Mouse (Mus musculus): ENCODE results near the gene Pak1. TPM values are rescaled to one million over a fixed set of nuclear protein-coding genes. Genes with fewer than 3 reads are reported as not detected.

The Pak1 gene
- polyA plus RNA-seq, 1 experiment from 2014 or later: 12.4 TPM

- Histone ChIP-seq H3K36me3 (ENCODE audit: insufficient read depth, low read length) (no peaks in the 10 kb centered on the region), H3K9me3 (replicated peaks; ENCODE audit: low read length) (no peaks in the 10 kb centered on the region), H3K9ac (ENCODE audit: low read depth, low read length) (no peak overlapping the region), H3K4me2 (ENCODE audit: low read length) (no peak overlapping the region), H3K4me3 (replicated peaks; ENCODE audit: low read depth, low read length) (no peak overlapping the region), H3K27ac (no peak overlapping the region), H3K4me1 (replicated peaks; ENCODE audit: insufficient read depth, low read length) (no peaks in the 10 kb centered on the region), H3K27me3 (ENCODE audit: insufficient read depth, low read length) (no peaks in the 10 kb centered on the region)
- no peak for TF ChIP-seq CTCF (IDR thresholded peaks at IDR 0.05; ENCODE audit: low read depth)
- WGBS: 88% methylated on average over 3 of the region's 3 CpGs
- DNase-seq (ENCODE audit: low spot score) (no peak), ATAC-seq (replicated peaks; ENCODE audit: low FRiP score, low read depth) (no peak)
Measured at GRCm38 (mm10) chr7:97850331-97850730, 62.0 kb downstream of the Pak1 start.

GRCm38 (mm10) chr7:97863512-97863911 lies 75.2 kb downstream of the Pak1 start:
- DNase-seq (ENCODE audit: low spot score) (no peak), ATAC-seq (replicated peaks; ENCODE audit: low FRiP score, low read depth) (no peak)
- Histone ChIP-seq H3K27me3 (ENCODE audit: insufficient read depth, low read length) (no peaks in the 10 kb centered on the region), H3K4me2 (ENCODE audit: low read length) (no peak overlapping the region), H3K9ac (ENCODE audit: low read depth, low read length) (no peak overlapping the region), H3K9me3 (replicated peaks; ENCODE audit: low read length) (no peaks in the 10 kb centered on the region), H3K36me3 (ENCODE audit: insufficient read depth, low read length) (no peaks in the 10 kb centered on the region), H3K4me1 (replicated peaks; ENCODE audit: insufficient read depth, low read length) (no peaks in the 10 kb centered on the region), H3K4me3 (replicated peaks; ENCODE audit: low read depth, low read length) (no peak overlapping the region), H3K27ac (no peak overlapping the region)
- TF ChIP-seq CTCF (IDR thresholded peaks at IDR 0.05; ENCODE audit: low read depth): no peak
- WGBS: 82% methylated on average over 3 of the region's 3 CpGs

DNA sequence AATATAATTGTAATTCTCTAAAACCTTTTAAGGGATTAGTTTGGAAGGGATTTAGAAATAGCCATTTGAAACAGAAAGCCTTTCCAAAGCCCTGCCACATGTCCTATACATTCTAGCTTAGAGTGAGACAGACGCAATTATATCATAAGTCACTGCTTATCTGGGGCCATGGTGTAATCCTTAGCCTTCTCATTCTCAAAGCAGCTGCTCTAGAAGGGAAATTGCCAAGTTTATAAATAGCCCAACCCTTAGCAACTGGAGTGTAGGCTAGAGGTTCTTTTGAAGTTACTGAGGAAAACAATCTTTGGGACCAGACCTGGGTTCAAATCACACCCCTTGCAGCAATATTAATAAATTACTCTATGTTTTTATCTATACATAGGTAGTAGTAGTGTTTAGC lies 76.2 kb downstream of the Pak1 start:
- Histone ChIP-seq H3K9ac (ENCODE audit: low read depth, low read length) (no peak overlapping the region), H3K4me1 (replicated peaks; ENCODE audit: insufficient read depth, low read length) (no peaks in the 10 kb centered on the region), H3K27me3 (ENCODE audit: insufficient read depth, low read length) (no peaks in the 10 kb centered on the region), H3K4me3 (replicated peaks; ENCODE audit: low read depth, low read length) (no peak overlapping the region), H3K4me2 (ENCODE audit: low read length) (no peak overlapping the region), H3K27ac (no peak overlapping the region), H3K9me3 (replicated peaks; ENCODE audit: low read length) (no peaks in the 10 kb centered on the region), H3K36me3 (ENCODE audit: insufficient read depth, low read length) (no peaks in the 10 kb centered on the region)
- ATAC-seq (replicated peaks; ENCODE audit: low FRiP score, low read depth) (no peak), DNase-seq (ENCODE audit: low spot score) (no peak)
- no peak for TF ChIP-seq CTCF (IDR thresholded peaks at IDR 0.05; ENCODE audit: low read depth)
- WGBS: 71% methylated on average over 1 of the region's 1 CpGs

- Histone ChIP-seq H3K27ac (no peak overlapping the region), H3K4me2 (ENCODE audit: low read length) (no peak overlapping the region), H3K27me3 (ENCODE audit: insufficient read depth, low read length) (no peaks in the 10 kb centered on the region), H3K4me1 (replicated peaks; ENCODE audit: insufficient read depth, low read length) (no peaks in the 10 kb centered on the region), H3K9ac (ENCODE audit: low read depth, low read length) (no peak overlapping the region), H3K9me3 (replicated peaks; ENCODE audit: low read length) (no peaks in the 10 kb centered on the region), H3K4me3 (replicated peaks; ENCODE audit: low read depth, low read length) (no peak overlapping the region), H3K36me3 (ENCODE audit: insufficient read depth, low read length) (no peaks in the 10 kb centered on the region)
- no peak for TF ChIP-seq CTCF (IDR thresholded peaks at IDR 0.05; ENCODE audit: low read depth)
- ATAC-seq (replicated peaks; ENCODE audit: low FRiP score, low read depth): no peak
- DNase-seq (ENCODE audit: low spot score): no peak
- WGBS: 84% methylated on average over 5 of the region's 5 CpGs
Measured at GRCm38 (mm10) chr7:97867866-97868265, 79.5 kb downstream of the Pak1 start.

DNA sequence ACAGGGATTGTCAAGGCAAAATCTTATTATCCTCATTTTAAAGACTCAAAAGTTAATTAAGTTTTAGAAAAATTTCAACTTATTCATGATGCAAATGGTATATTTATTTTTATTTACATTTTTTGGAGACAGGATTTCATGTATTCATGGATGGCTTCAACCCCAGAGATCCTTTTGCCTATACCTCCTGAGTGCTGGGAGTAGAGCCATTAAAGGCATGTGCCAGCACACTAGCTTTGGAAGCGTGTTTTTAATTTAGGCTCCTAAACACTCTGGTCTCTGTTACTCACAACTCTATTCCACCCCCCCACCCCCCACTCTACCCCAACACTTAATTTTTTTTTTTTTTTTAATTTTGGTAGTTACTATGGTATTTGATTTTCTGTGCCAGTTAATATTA lies 80.4 kb downstream of the Pak1 start:
- Histone ChIP-seq H3K4me1 (replicated peaks; ENCODE audit: insufficient read depth, low read length) (no peaks in the 10 kb centered on the region), H3K36me3 (ENCODE audit: insufficient read depth, low read length) (no peaks in the 10 kb centered on the region), H3K27ac (no peak overlapping the region), H3K4me2 (ENCODE audit: low read length) (no peak overlapping the region), H3K27me3 (ENCODE audit: insufficient read depth, low read length) (no peaks in the 10 kb centered on the region), H3K9me3 (replicated peaks; ENCODE audit: low read length) (no peaks in the 10 kb centered on the region), H3K4me3 (replicated peaks; ENCODE audit: low read depth, low read length) (no peak overlapping the region), H3K9ac (ENCODE audit: low read depth, low read length) (no peak overlapping the region)
- 97% methylated on average over 1 of the region's 1 CpGs for WGBS
- DNase-seq (ENCODE audit: low spot score): no peak
- ATAC-seq (replicated peaks; ENCODE audit: low FRiP score, low read depth): no peak
- no peak for TF ChIP-seq CTCF (IDR thresholded peaks at IDR 0.05; ENCODE audit: low read depth)

DNA sequence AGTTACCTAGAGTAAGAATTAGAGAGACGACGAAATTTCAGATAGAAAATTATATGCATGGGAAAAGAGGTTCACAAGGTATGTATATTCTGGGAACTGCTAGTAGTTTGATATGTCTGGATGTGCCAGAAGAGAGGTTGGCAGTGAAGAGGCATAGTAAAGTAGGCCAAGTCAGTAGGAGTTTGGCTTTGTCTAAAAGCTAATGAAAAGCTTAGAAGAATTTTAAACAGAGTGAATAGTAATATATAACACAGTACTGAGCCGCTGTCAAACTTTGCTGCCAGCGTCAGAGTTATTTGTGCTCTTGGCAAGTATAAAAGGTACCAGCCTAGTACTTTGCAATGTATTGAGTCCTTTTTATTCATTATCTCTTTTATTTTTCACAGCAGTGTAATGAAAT lies 84.1 kb downstream of the Pak1 start:
- TF ChIP-seq CTCF (IDR thresholded peaks at IDR 0.05; ENCODE audit: low read depth): no peak
- H3K4me3 ChIP-seq (replicated peaks; ENCODE audit: low read depth, low read length): no peak overlapping the region
- no peak for ATAC-seq (replicated peaks; ENCODE audit: low FRiP score, low read depth)
- no peaks in the 10 kb centered on the region for H3K9me3 ChIP-seq (replicated peaks; ENCODE audit: low read length)
- no peak overlapping the region for H3K27ac ChIP-seq
- no peak for DNase-seq (ENCODE audit: low spot score)
- H3K27me3 ChIP-seq (ENCODE audit: insufficient read depth, low read length): no peaks in the 10 kb centered on the region
- H3K4me1 ChIP-seq (replicated peaks; ENCODE audit: insufficient read depth, low read length): no peaks in the 10 kb centered on the region
- 94% methylated on average over 4 of the region's 4 CpGs for WGBS
- H3K9ac ChIP-seq (ENCODE audit: low read depth, low read length): no peak overlapping the region
- H3K36me3 ChIP-seq (ENCODE audit: insufficient read depth, low read length): no peaks in the 10 kb centered on the region
- no peak overlapping the region for H3K4me2 ChIP-seq (ENCODE audit: low read length)

DNA sequence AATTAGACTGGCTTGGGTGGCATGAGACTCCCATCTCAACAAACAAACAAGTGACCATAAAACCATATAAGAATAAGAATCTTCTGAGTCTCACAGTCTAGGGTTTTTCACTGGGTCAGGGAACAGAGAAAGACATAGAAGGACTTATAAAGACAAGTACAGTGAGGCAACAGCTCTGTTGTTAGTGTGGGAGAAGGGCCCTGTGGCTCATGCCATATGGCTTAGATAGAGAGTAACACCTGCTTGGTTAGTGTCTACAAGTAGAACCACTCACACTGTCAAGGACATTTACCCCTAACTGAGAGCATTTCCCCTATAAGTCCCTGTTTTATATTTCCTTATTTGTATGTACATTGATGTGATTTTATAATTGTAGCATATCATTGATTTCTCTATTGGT lies 85.0 kb downstream of the Pak1 start:
- no peaks in the 10 kb centered on the region for H3K4me1 ChIP-seq (replicated peaks; ENCODE audit: insufficient read depth, low read length)
- no peaks in the 10 kb centered on the region for H3K27me3 ChIP-seq (ENCODE audit: insufficient read depth, low read length)
- no peaks in the 10 kb centered on the region for H3K36me3 ChIP-seq (ENCODE audit: insufficient read depth, low read length)
- TF ChIP-seq CTCF (IDR thresholded peaks at IDR 0.05; ENCODE audit: low read depth): no peak
- H3K4me2 ChIP-seq (ENCODE audit: low read length): no peak overlapping the region
- H3K9ac ChIP-seq (ENCODE audit: low read depth, low read length): no peak overlapping the region
- no peaks in the 10 kb centered on the region for H3K9me3 ChIP-seq (replicated peaks; ENCODE audit: low read length)
- DNase-seq (ENCODE audit: low spot score) (no peak), ATAC-seq (replicated peaks; ENCODE audit: low FRiP score, low read depth) (no peak)
- H3K4me3 ChIP-seq (replicated peaks; ENCODE audit: low read depth, low read length): no peak overlapping the region
- no peak overlapping the region for H3K27ac ChIP-seq

All from kidney, postnatal 0 days (tissue).